Mouse (Mus musculus): Measurements from ENCODE around the gene Pllp.

- TF ChIP-seq POLR2A (IDR thresholded peaks at IDR 0.05; ENCODE audit: extremely low read depth, insufficient read depth, low read length): no peak
- TF ChIP-seq CTCF (IDR thresholded peaks at IDR 0.05; ENCODE audit: low read depth, low read length): no peak
These were observed 15.2 kb upstream of the Pllp start for GRCm38 (mm10) chr8:94711160-94711718.
